Mouse (Mus musculus): ENCODE measurements at regions not wholly inside any gene's neighbourhood (a gene's known extent, or its start where the extent isn't known, plus 50 kb on each side); places are given as distances from the start of the nearest gene placed in this dataset.
A peak's percentile ranks its signal among the peaks of the same experiment; 100 is the strongest.

GRCm38 (mm10) chr8:34486433-34487096 is 375.0 kb upstream of the Gm10131 start:
- DNase-seq = no peak

- DNase-seq = no peak
Observed at GRCm38 (mm10) chr8:34485905-34486304, 374.4 kb upstream of the Gm10131 start.

- no peak for DNase-seq
Observed at GRCm38 (mm10) chr8:34485346-34485745, 373.8 kb upstream of the Gm10131 start.

- DNase-seq = peak; percentile 48 to 73
Observed at GRCm38 (mm10) chr8:34484551-34485335, 373.2 kb upstream of the Gm10131 start.

GRCm38 (mm10) chr8:34483212-34483611 is 371.7 kb upstream of the Gm10131 start:
- DNase-seq = no peak

- no peak for DNase-seq
Observed at GRCm38 (mm10) chr8:34482676-34483075, 371.1 kb upstream of the Gm10131 start.

- DNase-seq = no peak
Observed at GRCm38 (mm10) chr8:34480496-34480895, 369.0 kb upstream of the Gm10131 start.

- peak; percentile 49 to 69 for DNase-seq
Observed at GRCm38 (mm10) chr8:34478891-34479290, 367.4 kb upstream of the Gm10131 start.

GRCm38 (mm10) chr8:34478465-34478864 is 366.9 kb upstream of the Gm10131 start:
- no peak for DNase-seq

GRCm38 (mm10) chr8:34476146-34476820 is 364.7 kb upstream of the Gm10131 start:
- peak in 1 of 2 experiments; percentile 46 for DNase-seq

- peak; percentile 25 to 62 for DNase-seq
Observed at GRCm38 (mm10) chr8:34474593-34474992, 363.1 kb upstream of the Gm10131 start.

GRCm38 (mm10) chr8:34473769-34474168 is 362.2 kb upstream of the Gm10131 start:
- DNase-seq = no peak

GRCm38 (mm10) chr8:34473301-34473700 is 361.8 kb upstream of the Gm10131 start:
- DNase-seq = no peak

- DNase-seq = no peak
Observed at GRCm38 (mm10) chr8:34472846-34473245, 361.3 kb upstream of the Gm10131 start.

GRCm38 (mm10) chr8:34472434-34472833 is 360.9 kb upstream of the Gm10131 start:
- DNase-seq = no peak

GRCm38 (mm10) chr8:34469091-34469490 is 357.6 kb upstream of the Gm10131 start:
- DNase-seq = no peak

GRCm38 (mm10) chr8:34466786-34467364 is 355.3 kb upstream of the Gm10131 start:
- no peak for DNase-seq

- DNase-seq = no peak
Observed at GRCm38 (mm10) chr8:34465398-34465797, 353.9 kb upstream of the Gm10131 start.

- no peak for DNase-seq
Observed at GRCm38 (mm10) chr8:34462262-34462661, 350.7 kb upstream of the Gm10131 start.

GRCm38 (mm10) chr8:34458300-34458699 is 346.8 kb upstream of the Gm10131 start:
- no peak for DNase-seq

- DNase-seq = no peak
Observed at GRCm38 (mm10) chr8:34456543-34456942, 345.0 kb upstream of the Gm10131 start.

GRCm38 (mm10) chr8:34455376-34455775 is 343.8 kb upstream of the Gm10131 start:
- DNase-seq = no peak

GRCm38 (mm10) chr8:34452811-34453210 is 341.3 kb upstream of the Gm10131 start:
- no peak for DNase-seq
